Mouse (Mus musculus) small intestine, adult 2 months (tissue): ENCODE data around the gene Rapgef2. TPM values are rescaled to one million over a fixed set of nuclear protein-coding genes. Genes with fewer than 3 reads are reported as not detected.

Experiments
- H3K27ac ChIP-seq: fragments of 200-500 bp; 2 replicates; pipeline ENCODE4 v1.5.1; 2012; ENCODE audit warnings: low read depth, low read length, control low read depth, inconsistent platforms; ENCODE audit not compliant: insufficient read depth
- H3K27me3 ChIP-seq: fragments of 200-500 bp; 2 replicates; pipeline ENCODE4 v1.6.1; 2012; ENCODE audit warnings: mild to moderate bottlenecking, moderate library complexity, low read length, inconsistent platforms; ENCODE audit not compliant: control insufficient read depth, insufficient read depth
- H3K36me3 ChIP-seq: fragments of 200-500 bp; 2 replicates; pipeline ENCODE4 v1.6.1; 2012; ENCODE audit warnings: mild to moderate bottlenecking, low read length, control low read depth, inconsistent platforms; ENCODE audit not compliant: control insufficient read depth, insufficient read depth
- H3K4me1 ChIP-seq: fragments of 200-500 bp; 2 replicates; pipeline ENCODE4 v1.6.1; 2012; ENCODE audit warnings: low read length, inconsistent platforms, mixed read lengths; ENCODE audit not compliant: control insufficient read depth, insufficient read depth, insufficient read length
- H3K4me3 ChIP-seq: fragments of 200-500 bp; 2 replicates; pipeline ENCODE4 v1.5.1; 2012; ENCODE audit warnings: low read depth, mild to moderate bottlenecking, control low read depth, inconsistent platforms, low read length, moderate library complexity
- CTCF ChIP-seq: fragments of 200-500 bp; IDR thresholded peaks from 2 replicates; pipeline ENCODE4 v1.5.1; 2012; ENCODE audit warnings: low read depth, mild to moderate bottlenecking, control low read depth, inconsistent platforms, low read length, moderate library complexity, mixed read lengths; ENCODE audit not compliant: insufficient replicate concordance, insufficient read length; ENCODE audit errors: extremely low read depth
- POLR2A ChIP-seq: fragments of 200-500 bp; IDR thresholded peaks from 2 replicates; pipeline ENCODE4 v1.6.1; 2012; ENCODE audit warnings: low read depth, mild to moderate bottlenecking, control low read depth, inconsistent platforms, low read length, moderate library complexity
- WGBS: fragments of 180-500 bp; shearing (Covaris S2); methylation state at CpG from one replicate; pipeline ENCODE4 v1.1.7; 2018; 5-methylcytosine and 5-hydroxymethylcytosine counted together
- polyA plus RNA-seq: library from polyadenylated mRNA; depleted of rRNA; stranded (reverse); fragments of >200 nt; gene quantifications from 2 replicates; pipeline ENCODE4 v1.2.3, GENCODE M21; 2012

The Rapgef2 gene
- polyA plus RNA-seq, 1 experiment, result 8.5 TPM

GRCm38 (mm10) chr3:79144672-79145406, 141.5 kb downstream of the Rapgef2 start:
- no peak overlapping the region for H3K27ac ChIP-seq
- WGBS, result 64% methylated on average over 13 of the region's 13 CpGs
- no peaks in the 10 kb centered on the region for H3K36me3 ChIP-seq
- H3K4me3 ChIP-seq, result no peak overlapping the region
- no peaks in the 10 kb centered on the region for H3K27me3 ChIP-seq
- H3K4me1 ChIP-seq, result no peaks in the 10 kb centered on the region; the same call in 1 of the 2 replicates
- TF ChIP-seq POLR2A, result no peak
- no peak for TF ChIP-seq CTCF

- TF ChIP-seq POLR2A, result no peak
- TF ChIP-seq CTCF, result no peak
- 78% methylated on average over 6 of the region's 6 CpGs for WGBS
- H3K27ac ChIP-seq, result no peak overlapping the region
- no peak overlapping the region for H3K4me3 ChIP-seq
- H3K27me3 ChIP-seq, result no peaks in the 10 kb centered on the region
- no peaks in the 10 kb centered on the region for H3K36me3 ChIP-seq
- H3K4me1 ChIP-seq, result no peaks in the 10 kb centered on the region; the same call in 1 of the 2 replicates
These were observed 142.2 kb downstream of the Rapgef2 start for GRCm38 (mm10) chr3:79144085-79144484.

GRCm38 (mm10) chr3:79139245-79139644, 147.1 kb downstream of the Rapgef2 start:
- 36% methylated on average over 3 of the region's 3 CpGs for WGBS
- Histone ChIP-seq H3K4me1 (no peaks in the 10 kb centered on the region; the same call in 1 of the 2 replicates), H3K27ac (no peak overlapping the region), H3K36me3 (no peaks in the 10 kb centered on the region), H3K4me3 (no peak overlapping the region), H3K27me3 (no peaks in the 10 kb centered on the region)
- TF ChIP-seq POLR2A (no peak), CTCF (no peak)

- Histone ChIP-seq H3K27me3 (no peaks in the 10 kb centered on the region), H3K4me1 (no peaks in the 10 kb centered on the region; the same call in 1 of the 2 replicates), H3K36me3 (no peaks in the 10 kb centered on the region), H3K27ac (no peak overlapping the region), H3K4me3 (no peak overlapping the region)
- no peak for TF ChIP-seq POLR2A
- TF ChIP-seq CTCF, result no peak
These were observed 147.7 kb downstream of the Rapgef2 start for GRCm38 (mm10) chr3:79138601-79139000.

GRCm38 (mm10) chr3:79130991-79131390, 155.3 kb downstream of the Rapgef2 start:
- H3K4me1 ChIP-seq, result peaks cover 2% of the 10 kb centered on the region; the same call in 1 of the 2 replicates
- H3K27me3 ChIP-seq, result no peaks in the 10 kb centered on the region
- WGBS, result 74% methylated on average over 3 of the region's 3 CpGs
- H3K36me3 ChIP-seq, result no peaks in the 10 kb centered on the region
- no peak overlapping the region for H3K4me3 ChIP-seq
- no peak for TF ChIP-seq POLR2A
- no peak for TF ChIP-seq CTCF
- no peak overlapping the region for H3K27ac ChIP-seq

- 0 out of 2 replicates have a peak, but pooled peaks cover 1% of the 10 kb centered on the region for H3K36me3 ChIP-seq
- peaks cover 2% of the 10 kb centered on the region; the same call in 1 of the 2 replicates for H3K4me1 ChIP-seq
- no peak overlapping the region for H3K27ac ChIP-seq
- H3K4me3 ChIP-seq, result no peak overlapping the region
- H3K27me3 ChIP-seq, result no peaks in the 10 kb centered on the region
- TF ChIP-seq POLR2A (no peak), CTCF (no peak)
- 68% methylated on average over 6 of the region's 6 CpGs for WGBS
These were observed 157.2 kb downstream of the Rapgef2 start for GRCm38 (mm10) chr3:79129044-79129600.

- Histone ChIP-seq H3K27me3 (no peaks in the 10 kb centered on the region), H3K36me3 (0 out of 2 replicates have a peak, but pooled peaks cover 1% of the 10 kb centered on the region), H3K4me3 (no peak overlapping the region), H3K4me1 (peaks cover 2% of the 10 kb centered on the region; the same call in 1 of the 2 replicates), H3K27ac (no peak overlapping the region)
- TF ChIP-seq CTCF, result no peak
- TF ChIP-seq POLR2A, result no peak
- WGBS, result 79% methylated on average over 2 of the region's 2 CpGs
These were observed 158.5 kb downstream of the Rapgef2 start for GRCm38 (mm10) chr3:79127797-79128196.
